Mouse (Mus musculus) liver, embryonic 12.5 days (tissue): ENCODE data around the gene Nsun5. TPM values are rescaled to one million over a fixed set of nuclear protein-coding genes. Genes with fewer than 3 reads are reported as not detected.
"Not testable (repeated sequence)": the region's sequence is repeated elsewhere in the genome, so short reads cannot be mapped to it uniquely, and the experiment has no call there.

Experiments used
- ATAC-seq: fragments of 200-750 bp; cut with Nextera tagmentation; 2 replicates; pipeline ENCODE4 v1.8.0; 2017; ENCODE audit warnings: moderate number of reproducible peaks, mild to moderate bottlenecking, moderate library complexity
- H3K27ac ChIP-seq: fragments of 300-500 bp; sonication (generic); 2 replicates; pipeline ENCODE4 v1.5.1; 2016; ENCODE audit warnings: mild to moderate bottlenecking
- H3K27me3 ChIP-seq: fragments of 300-500 bp; sonication (generic); replicated peaks from 2 replicates; pipeline ENCODE4 v1.6.1; 2016; ENCODE audit warnings: mild to moderate bottlenecking, moderate library complexity
- H3K36me3 ChIP-seq: fragments of 300-500 bp; sonication (generic); 2 replicates; pipeline ENCODE4 v1.6.1; 2016; ENCODE audit warnings: mild to moderate bottlenecking, moderate library complexity
- H3K4me1 ChIP-seq: fragments of 300-500 bp; sonication (generic); 2 replicates; pipeline ENCODE4 v1.6.1; 2016
- H3K4me2 ChIP-seq: fragments of 300-500 bp; sonication (generic); 2 replicates; pipeline ENCODE4 v1.6.1; 2016; ENCODE audit warnings: mild to moderate bottlenecking, moderate library complexity
- H3K4me3 ChIP-seq: fragments of 300-500 bp; sonication (generic); 2 replicates; pipeline ENCODE4 v1.5.1; 2016; ENCODE audit warnings: mild to moderate bottlenecking, moderate library complexity
- H3K9ac ChIP-seq: fragments of 300-500 bp; sonication (generic); 2 replicates; pipeline ENCODE4 v1.6.1; 2016; ENCODE audit warnings: mild to moderate bottlenecking, moderate library complexity
- H3K9me3 ChIP-seq: fragments of 300-500 bp; sonication (generic); replicated peaks from 2 replicates; pipeline ENCODE4 v1.6.1; 2016; ENCODE audit warnings: mild to moderate bottlenecking, moderate library complexity
- WGBS: fragments of 180-500 bp; shearing (Covaris S2); methylation state at CpG from one replicate; pipeline ENCODE4 v1.1.7; 2016; ENCODE audit not compliant: insufficient replicate concordance; 5-methylcytosine and 5-hydroxymethylcytosine counted together
- polyA plus RNA-seq: library from polyadenylated mRNA; unstranded; fragments of >200 nt; fragmentation: Nextera tagmentation; extraction: Ambion mirVana; gene quantifications from 2 replicates; pipeline ENCODE4 v1.2.1, GENCODE M21; 2016

Nsun5 gene
- polyA plus RNA-seq, 1 experiment from 2014 or later = 33.6 TPM

GRCm38 (mm10) chr5:135352995-135353394 is 16.8 kb upstream of the Nsun5 start, which contains the start of gene Trim50:
TSS of gene Trim50 (plus strand) at chr5:135353295.
- Histone ChIP-seq H3K4me1 (no peaks in the 10 kb centered on the region), H3K27me3 (peaks cover 23% of the 10 kb centered on the region), H3K4me3 (no peak within 1 kb of the TSS), H3K9ac (no peak within 1 kb of the TSS), H3K36me3 (no peaks in the 10 kb centered on the region), H3K27ac (no peak within 1 kb of the TSS), H3K4me2 (no peak within 1 kb of the TSS), H3K9me3 (0 out of 2 replicates have a peak, but pooled peaks cover 4% of the 10 kb centered on the region)
- 50% methylated on average over 9 of the region's 9 CpGs for WGBS
- no peak for ATAC-seq

DNA sequence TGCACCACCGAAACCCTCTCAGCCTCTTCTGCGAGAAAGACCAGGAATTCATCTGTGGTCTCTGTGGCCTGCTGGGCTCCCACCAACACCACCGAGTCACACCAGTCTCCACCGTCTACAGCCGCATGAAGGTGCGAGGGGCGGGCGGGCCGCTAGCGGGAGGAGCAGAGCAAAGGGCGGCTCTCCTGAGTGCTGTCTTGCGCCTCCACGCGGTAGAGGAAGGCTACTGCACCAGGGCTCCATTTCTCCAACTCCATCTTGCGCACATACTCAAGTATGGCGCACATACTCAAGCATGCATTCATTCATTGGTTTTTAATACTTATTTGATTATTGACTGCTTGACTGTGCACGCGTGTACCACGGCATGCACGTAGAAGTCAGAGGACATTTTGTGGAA is 16.2 kb upstream of the Nsun5 start:
- no peak overlapping the region for H3K27ac ChIP-seq
- no peak for ATAC-seq
- H3K36me3 ChIP-seq = no peaks in the 10 kb centered on the region
- H3K4me2 ChIP-seq = no peak overlapping the region
- no peak overlapping the region for H3K9ac ChIP-seq
- 18% methylated on average over 20 of the region's 20 CpGs for WGBS
- H3K9me3 ChIP-seq = 0 out of 2 replicates have a peak, but pooled peaks cover 4% of the 10 kb centered on the region
- no peak overlapping the region for H3K4me3 ChIP-seq
- peaks cover 24% of the 10 kb centered on the region for H3K27me3 ChIP-seq
- no peaks in the 10 kb centered on the region for H3K4me1 ChIP-seq

DNA sequence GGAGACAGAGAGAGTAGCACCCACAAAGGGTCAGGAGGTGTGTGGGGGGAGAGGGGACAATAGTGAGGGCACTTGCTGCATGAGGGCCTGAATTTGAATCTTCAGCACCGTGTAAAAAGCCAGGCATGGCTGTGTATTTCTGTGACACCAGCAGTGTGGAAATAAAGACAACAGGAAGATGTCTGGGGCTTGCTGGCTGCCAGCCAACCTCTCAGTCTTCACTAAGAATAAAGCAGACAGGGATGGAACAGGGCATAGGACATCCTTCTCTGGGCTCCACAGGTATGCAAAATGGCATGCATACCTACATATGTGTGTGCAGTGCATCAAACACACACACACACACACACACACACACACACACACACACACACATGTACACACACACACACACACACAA is 13.7 kb upstream of the Nsun5 start:
- peaks cover 28% of the 10 kb centered on the region for H3K27me3 ChIP-seq
- no peaks in the 10 kb centered on the region for H3K4me1 ChIP-seq
- no peak overlapping the region for H3K9ac ChIP-seq
- WGBS = 20% methylated on average over 1 of the region's 1 CpGs
- no peak overlapping the region for H3K4me3 ChIP-seq
- H3K27ac ChIP-seq = no peak overlapping the region
- ATAC-seq = no peak
- no peaks in the 10 kb centered on the region for H3K36me3 ChIP-seq
- H3K4me2 ChIP-seq = no peak overlapping the region
- 0 out of 2 replicates have a peak, but pooled peaks cover 4% of the 10 kb centered on the region for H3K9me3 ChIP-seq

DNA sequence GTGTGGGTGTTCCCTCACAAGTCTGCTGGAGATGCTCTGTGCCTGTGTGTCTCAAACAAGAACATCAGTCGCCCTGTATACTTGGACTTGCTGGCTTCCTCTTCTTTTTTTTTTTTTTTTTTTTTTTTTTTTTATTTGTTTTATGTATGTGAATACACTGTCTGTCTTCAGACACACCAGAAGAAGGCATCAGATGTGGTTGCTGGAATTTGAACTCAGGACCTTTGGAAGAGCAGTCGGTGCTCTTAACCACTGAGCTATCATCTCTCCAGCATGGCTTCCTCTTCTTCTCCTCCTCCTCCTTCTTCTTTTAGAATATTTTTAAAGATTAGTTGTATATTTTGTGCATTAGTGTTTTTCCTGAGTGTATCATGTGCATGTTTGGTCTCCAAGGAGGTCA is 12.2 kb upstream of the Nsun5 start:
- no peak overlapping the region for H3K4me3 ChIP-seq
- H3K9ac ChIP-seq = no peak overlapping the region
- H3K4me2 ChIP-seq = no peak overlapping the region
- peaks cover 23% of the 10 kb centered on the region for H3K27me3 ChIP-seq
- no peaks in the 10 kb centered on the region for H3K4me1 ChIP-seq
- no peak for ATAC-seq
- H3K27ac ChIP-seq = no peak overlapping the region
- WGBS = 62% methylated on average over 2 of the region's 2 CpGs
- no peaks in the 10 kb centered on the region for H3K36me3 ChIP-seq
- 0 out of 2 replicates have a peak, but pooled peaks cover 4% of the 10 kb centered on the region for H3K9me3 ChIP-seq

DNA sequence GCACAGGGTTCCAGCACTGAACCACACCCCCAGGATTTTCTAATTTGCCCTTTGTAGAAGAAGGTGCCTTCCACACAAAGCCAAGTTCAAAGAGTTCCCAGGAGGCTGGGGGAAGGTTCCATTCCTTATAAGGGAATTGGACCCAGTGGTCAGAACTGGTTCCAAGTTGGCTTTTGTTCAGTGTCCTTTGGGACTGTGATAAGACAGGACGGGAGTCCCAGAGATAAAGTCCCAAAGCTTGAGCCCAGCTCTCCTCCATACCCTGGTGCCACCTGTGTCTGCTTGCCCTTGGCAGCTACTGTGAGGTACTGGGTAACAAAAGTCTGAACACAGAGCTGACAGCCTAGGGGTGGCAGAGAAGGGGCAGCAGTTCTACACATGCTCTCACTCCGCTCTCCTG is 10.0 kb upstream of the Nsun5 start:
- Histone ChIP-seq H3K4me1 (no peaks in the 10 kb centered on the region), H3K36me3 (no peaks in the 10 kb centered on the region), H3K4me2 (no peak overlapping the region), H3K9me3 (0 out of 2 replicates have a peak, but pooled peaks cover 4% of the 10 kb centered on the region), H3K4me3 (no peak overlapping the region), H3K27ac (no peak overlapping the region), H3K9ac (no peak overlapping the region), H3K27me3 (peaks cover 5% of the 10 kb centered on the region; the same call in 1 of the 2 replicates)
- no peak for ATAC-seq
- WGBS = 56% methylated on average over 2 of the region's 2 CpGs

GRCm38 (mm10) chr5:135362572-135362971 is 7.2 kb upstream of the Nsun5 start:
- WGBS = 61% methylated on average over 3 of the region's 3 CpGs
- Histone ChIP-seq H3K9ac (no peak overlapping the region), H3K27me3 (peaks cover 21% of the 10 kb centered on the region; the same call in 1 of the 2 replicates), H3K27ac (no peak overlapping the region), H3K9me3 (0 out of 2 replicates have a peak, but pooled peaks cover 2% of the 10 kb centered on the region), H3K4me1 (no peaks in the 10 kb centered on the region), H3K4me3 (no peak overlapping the region), H3K36me3 (no peaks in the 10 kb centered on the region), H3K4me2 (no peak overlapping the region)
- ATAC-seq = no peak

DNA sequence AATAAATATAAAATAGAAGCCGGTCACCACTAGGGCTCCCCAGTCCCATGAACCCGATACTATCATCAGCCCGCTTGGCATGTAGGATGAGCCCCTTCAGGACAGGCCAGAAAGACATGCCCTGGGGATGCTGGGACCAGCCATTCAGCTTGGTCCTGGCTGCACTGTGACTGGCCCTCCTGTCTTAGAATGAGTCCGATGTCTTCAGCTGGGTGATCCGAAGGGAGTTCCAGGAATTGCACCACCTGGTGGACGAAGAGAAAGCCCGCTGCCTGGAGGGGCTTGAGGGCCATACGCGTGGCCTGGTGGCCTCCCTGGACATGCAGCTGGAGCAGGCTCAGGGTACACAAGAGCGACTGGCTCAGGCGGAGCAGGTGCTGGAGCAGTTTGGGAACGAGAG is 6.2 kb upstream of the Nsun5 start:
- Histone ChIP-seq H3K4me1 (peaks cover 1% of the 10 kb centered on the region; the same call in 1 of the 2 replicates), H3K4me3 (no peak overlapping the region), H3K27ac (no peak overlapping the region), H3K9me3 (no peaks in the 10 kb centered on the region), H3K4me2 (no peak overlapping the region), H3K27me3 (peaks cover 20% of the 10 kb centered on the region; the same call in 1 of the 2 replicates), H3K9ac (no peak overlapping the region), H3K36me3 (no peaks in the 10 kb centered on the region)
- no peak for ATAC-seq
- 32% methylated on average over 12 of the region's 12 CpGs for WGBS

DNA sequence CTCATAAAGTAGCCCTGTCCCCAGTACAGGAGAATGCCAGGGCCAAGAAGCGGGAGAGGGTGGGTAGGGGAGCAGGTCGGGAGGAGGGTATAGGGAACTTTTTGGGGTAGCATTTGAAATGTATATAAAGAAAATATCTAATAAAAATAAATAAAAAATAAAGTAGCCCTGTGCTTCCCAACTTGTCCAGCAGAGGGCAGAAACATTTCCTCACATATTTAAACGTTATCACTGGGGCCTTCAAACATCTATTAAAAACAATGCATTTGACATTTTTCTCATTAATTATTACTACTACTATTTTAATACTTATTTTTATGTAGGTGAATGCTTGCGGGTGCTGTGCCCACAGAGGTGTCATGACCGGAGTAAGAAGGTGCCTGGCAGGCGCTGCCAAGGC is 1.9 kb upstream of the Nsun5 start:
- Histone ChIP-seq H3K9ac (no peak overlapping the region), H3K9me3 (no peaks in the 10 kb centered on the region), H3K4me2 (no peak overlapping the region), H3K4me1 (peaks cover 25% of the 10 kb centered on the region), H3K4me3 (no peak overlapping the region), H3K27ac (no peak overlapping the region), H3K27me3 (peaks cover 16% of the 10 kb centered on the region; the same call in 1 of the 2 replicates), H3K36me3 (peaks cover 17% of the 10 kb centered on the region)
- no peak for ATAC-seq
- 44% methylated on average over 6 of the region's 6 CpGs for WGBS

DNA sequence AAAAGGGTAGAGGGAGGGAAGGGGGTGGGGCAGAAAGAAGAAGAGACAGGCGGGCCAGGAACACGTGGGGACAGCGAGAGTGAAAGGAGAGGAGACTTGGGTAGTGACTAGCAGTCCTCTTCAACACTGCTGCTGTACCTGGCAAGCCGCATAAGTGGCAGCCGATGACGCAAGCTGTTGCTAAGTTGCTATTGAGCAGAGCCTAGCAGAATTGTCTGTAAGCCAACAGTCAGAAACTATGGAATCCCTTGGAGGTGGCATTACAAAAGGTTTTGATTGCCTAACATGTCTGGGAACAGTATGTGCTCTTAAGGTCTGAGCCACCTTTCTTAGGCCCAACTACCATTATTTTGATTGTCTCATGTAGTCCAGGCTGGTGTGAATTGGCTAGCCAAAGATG is 1.4 kb upstream of the Nsun5 start:
- H3K36me3 ChIP-seq = peaks cover 22% of the 10 kb centered on the region
- peaks cover 16% of the 10 kb centered on the region; the same call in 1 of the 2 replicates for H3K27me3 ChIP-seq
- no peak for ATAC-seq
- no peaks in the 10 kb centered on the region for H3K9me3 ChIP-seq
- no peak overlapping the region for H3K4me2 ChIP-seq
- peaks cover 25% of the 10 kb centered on the region for H3K4me1 ChIP-seq
- H3K4me3 ChIP-seq = no peak overlapping the region
- WGBS = 73% methylated on average over 6 of the region's 6 CpGs
- H3K27ac ChIP-seq = no peak overlapping the region
- H3K9ac ChIP-seq = no peak overlapping the region

GRCm38 (mm10) chr5:135369196-135369595 is 557 bp upstream of the Nsun5 start:
- 49% methylated on average over 9 of the region's 9 CpGs for WGBS
- Histone ChIP-seq H3K36me3 (peaks cover 30% of the 10 kb centered on the region), H3K27ac (peak overlapping the region; percentile 88; the same call in 1 of the 2 replicates), H3K27me3 (peaks cover 16% of the 10 kb centered on the region; the same call in 1 of the 2 replicates), H3K9ac (peak overlapping the region; percentile 88), H3K4me2 (peak overlapping the region; percentile 92), H3K4me3 (peak overlapping the region; percentile 87), H3K4me1 (peaks cover 25% of the 10 kb centered on the region)
- ATAC-seq, H3K9me3 ChIP-seq: not testable (repeated sequence)

- Histone ChIP-seq H3K36me3 (peaks cover 50% of the 10 kb centered on the region), H3K27me3 (peaks cover 11% of the 10 kb centered on the region; the same call in 1 of the 2 replicates), H3K9ac (0 out of 2 replicates have a peak overlapping the region, but pooled peaks have one; percentile 88), H3K4me3 (no peak overlapping the region), H3K4me1 (peaks cover 25% of the 10 kb centered on the region), H3K27ac (no peak overlapping the region), H3K4me2 (peak overlapping the region; percentile 92; the same call in 1 of the 2 replicates), H3K9me3 (no peaks in the 10 kb centered on the region)
- 85% methylated on average over 13 of the region's 13 CpGs for WGBS
- ATAC-seq = no peak
These were observed 1.4 kb downstream of the Nsun5 start for GRCm38 (mm10) chr5:135371195-135371594.

GRCm38 (mm10) chr5:135373601-135374000 is 3.8 kb downstream of the Nsun5 start:
- no peak overlapping the region for H3K9ac ChIP-seq
- no peak for ATAC-seq
- H3K36me3 ChIP-seq = peaks cover 74% of the 10 kb centered on the region
- H3K4me2 ChIP-seq = no peak overlapping the region
- 83% methylated on average over 5 of the region's 5 CpGs for WGBS
- H3K27me3 ChIP-seq = no peaks in the 10 kb centered on the region
- no peaks in the 10 kb centered on the region for H3K9me3 ChIP-seq
- no peak overlapping the region for H3K27ac ChIP-seq
- H3K4me3 ChIP-seq = no peak overlapping the region
- peaks cover 23% of the 10 kb centered on the region for H3K4me1 ChIP-seq

DNA sequence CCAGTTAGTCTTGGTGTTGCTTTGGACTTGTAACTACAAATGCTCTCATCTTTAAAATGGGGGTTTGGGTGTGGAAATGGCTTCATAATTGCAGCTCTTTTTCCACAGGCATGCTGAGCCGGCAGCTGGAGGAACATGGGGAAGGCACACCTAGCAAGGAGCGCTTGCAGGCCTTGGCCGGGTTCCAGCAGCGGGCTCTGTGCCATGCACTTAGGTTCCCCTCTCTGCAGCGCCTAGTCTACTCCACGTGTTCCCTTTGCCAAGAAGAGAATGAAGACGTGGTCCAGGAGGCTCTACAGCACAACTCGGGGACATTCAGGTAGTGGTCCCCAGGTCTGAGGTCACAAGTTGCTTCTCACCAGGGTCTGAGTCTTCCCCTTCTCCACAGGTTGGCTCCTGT is 5.4 kb downstream of the Nsun5 start:
- no peak overlapping the region for H3K4me2 ChIP-seq
- no peak overlapping the region for H3K27ac ChIP-seq
- no peak overlapping the region for H3K9ac ChIP-seq
- H3K4me1 ChIP-seq = peaks cover 13% of the 10 kb centered on the region
- no peak for ATAC-seq
- peaks cover 90% of the 10 kb centered on the region for H3K36me3 ChIP-seq
- no peaks in the 10 kb centered on the region for H3K27me3 ChIP-seq
- no peak overlapping the region for H3K4me3 ChIP-seq
- 81% methylated on average over 8 of the region's 8 CpGs for WGBS
- H3K9me3 ChIP-seq = no peaks in the 10 kb centered on the region
